Mouse (Mus musculus) heart, embryonic 11.5 days (tissue): ENCODE results near the gene Hsf2. TPM values are rescaled to one million over a fixed set of nuclear protein-coding genes. Genes with fewer than 3 reads are reported as not detected.
"Not testable (repeated sequence)": the region's sequence is repeated elsewhere in the genome, so short reads cannot be mapped to it uniquely, and the experiment has no call there.

Experiments used
- ATAC-seq: fragments of 200-750 bp; cut with Nextera tagmentation; replicated peaks from 2 replicates; pipeline ENCODE4 v1.8.0; 2017; ENCODE audit warnings: moderate library complexity; ENCODE audit not compliant: insufficient number of reproducible peaks, low FRiP score, low TSS enrichment
- H3K27ac ChIP-seq: fragments of 300-500 bp; sonication (generic); 2 replicates; pipeline ENCODE4 v1.5.1; 2014; ENCODE audit warnings: mild to moderate bottlenecking, low read depth, low read length
- H3K27me3 ChIP-seq: fragments of 300-500 bp; sonication (generic); 2 replicates; pipeline ENCODE4 v1.6.1; 2014; ENCODE audit warnings: mild to moderate bottlenecking, low read length, mixed read lengths; ENCODE audit not compliant: control insufficient read depth, insufficient read depth
- H3K36me3 ChIP-seq: fragments of 300-500 bp; sonication (generic); 2 replicates; pipeline ENCODE4 v1.6.1; 2014; ENCODE audit warnings: mild to moderate bottlenecking, low read length, moderate library complexity, mixed read lengths; ENCODE audit not compliant: control insufficient read depth, insufficient read depth
- H3K4me1 ChIP-seq: fragments of 300-500 bp; sonication (generic); 2 replicates; pipeline ENCODE4 v1.6.1; 2014; ENCODE audit warnings: low read length; ENCODE audit not compliant: control insufficient read depth, insufficient read depth
- H3K4me2 ChIP-seq: fragments of 300-500 bp; sonication (generic); 2 replicates; pipeline ENCODE4 v1.6.1; 2014; ENCODE audit warnings: mild to moderate bottlenecking, moderate library complexity
- H3K4me3 ChIP-seq: fragments of 300-500 bp; sonication (generic); 2 replicates; pipeline ENCODE4 v1.5.1; 2014; ENCODE audit warnings: low read depth, low read length
- H3K9ac ChIP-seq: fragments of 300-500 bp; sonication (generic); 2 replicates; pipeline ENCODE4 v1.6.1; 2014; ENCODE audit warnings: mild to moderate bottlenecking, low read depth, low read length, moderate library complexity
- H3K9me3 ChIP-seq: fragments of 300-500 bp; sonication (generic); replicated peaks from 2 replicates; pipeline ENCODE4 v1.6.1; 2016; ENCODE audit warnings: low read length; ENCODE audit not compliant: control insufficient read depth
- WGBS: fragments of 180-500 bp; shearing (Covaris S2); extraction: QIAGEN DNeasy Blood & Tissue Kit; methylation state at CpG from one replicate; pipeline ENCODE4 v1.1.7; 2014; ENCODE audit not compliant: insufficient replicate concordance; 5-methylcytosine and 5-hydroxymethylcytosine counted together
- polyA plus RNA-seq: library from polyadenylated mRNA; unstranded; fragments of >200 nt; fragmentation: Nextera tagmentation; extraction: Ambion mirVana; gene quantifications from 2 replicates; pipeline ENCODE4 v1.2.1, GENCODE M21; 2014

The Hsf2 gene
- polyA plus RNA-seq, 1 experiment from 2014 or later = 27.5 TPM

GRCm38 (mm10) chr10:57514616-57515015 is 28.4 kb downstream of the Hsf2 start:
- ATAC-seq = no peak
- no peak overlapping the region for H3K27ac ChIP-seq
- 93% methylated on average over 2 of the region's 2 CpGs for WGBS
- no peak overlapping the region for H3K4me3 ChIP-seq
- no peak overlapping the region for H3K9ac ChIP-seq
- H3K4me1 ChIP-seq = no peaks in the 10 kb centered on the region
- H3K9me3 ChIP-seq = no peaks in the 10 kb centered on the region
- H3K4me2 ChIP-seq = no peak overlapping the region
- H3K27me3 ChIP-seq = no peaks in the 10 kb centered on the region
- H3K36me3 ChIP-seq = peaks cover 26% of the 10 kb centered on the region

GRCm38 (mm10) chr10:57515278-57515677 is 29.1 kb downstream of the Hsf2 start:
- ATAC-seq = no peak
- H3K4me3 ChIP-seq = no peak overlapping the region
- H3K4me1 ChIP-seq = no peaks in the 10 kb centered on the region
- H3K4me2 ChIP-seq = no peak overlapping the region
- H3K27ac ChIP-seq = no peak overlapping the region
- H3K9ac ChIP-seq = no peak overlapping the region
- 94% methylated on average over 1 of the region's 1 CpGs for WGBS
- peaks cover 27% of the 10 kb centered on the region for H3K36me3 ChIP-seq
- H3K9me3 ChIP-seq = no peaks in the 10 kb centered on the region
- H3K27me3 ChIP-seq = no peaks in the 10 kb centered on the region

- Histone ChIP-seq H3K27ac (no peak overlapping the region), H3K4me3 (no peak overlapping the region), H3K27me3 (no peaks in the 10 kb centered on the region), H3K9me3 (no peaks in the 10 kb centered on the region), H3K4me2 (no peak overlapping the region), H3K36me3 (peaks cover 18% of the 10 kb centered on the region), H3K4me1 (0 out of 2 replicates have a peak, but pooled peaks cover 6% of the 10 kb centered on the region), H3K9ac (no peak overlapping the region)
- no peak for ATAC-seq
- 94% methylated on average over 5 of the region's 5 CpGs for WGBS
Measured at GRCm38 (mm10) chr10:57526469-57526868, 40.3 kb downstream of the Hsf2 start.

GRCm38 (mm10) chr10:57531076-57531475 is 44.9 kb downstream of the Hsf2 start:
- H3K9ac ChIP-seq = no peak overlapping the region
- H3K27ac ChIP-seq = no peak overlapping the region
- no peaks in the 10 kb centered on the region for H3K9me3 ChIP-seq
- 0 out of 2 replicates have a peak, but pooled peaks cover 6% of the 10 kb centered on the region for H3K4me1 ChIP-seq
- peak overlapping the region; percentile 72 for H3K4me2 ChIP-seq
- peak overlapping the region; percentile 86 for H3K4me3 ChIP-seq
- 54% methylated on average over 2 of the region's 2 CpGs for WGBS
- no peak for ATAC-seq
- H3K36me3 ChIP-seq = no peaks in the 10 kb centered on the region
- H3K27me3 ChIP-seq = no peaks in the 10 kb centered on the region

GRCm38 (mm10) chr10:57531616-57532217 is 45.5 kb downstream of the Hsf2 start:
- WGBS = 3% methylated on average over 28 of the region's 28 CpGs
- H3K36me3 ChIP-seq = no peaks in the 10 kb centered on the region
- peak overlapping the region; percentile 72 for H3K4me2 ChIP-seq
- H3K4me3 ChIP-seq = peak overlapping the region; percentile 86
- H3K27me3 ChIP-seq = no peaks in the 10 kb centered on the region
- H3K9ac ChIP-seq = peak overlapping the region; percentile 93
- H3K9me3 ChIP-seq = no peaks in the 10 kb centered on the region
- H3K4me1 ChIP-seq = 0 out of 2 replicates have a peak, but pooled peaks cover 6% of the 10 kb centered on the region
- peak overlapping the region; percentile 92 for H3K27ac ChIP-seq
- no peak for ATAC-seq

GRCm38 (mm10) chr10:57532218-57533101 is 46.3 kb downstream of the Hsf2 start, which contains the start of gene Serinc1:
Gene Serinc1 (minus strand): TSS chr10:57532530.
- H3K4me2 ChIP-seq = peak within 1 kb of the TSS; percentile 72
- 12% methylated on average over 49 of the region's 49 CpGs for WGBS
- peak within 1 kb of the TSS; percentile 92 for H3K27ac ChIP-seq
- H3K9me3 ChIP-seq = no peaks in the 10 kb centered on the region
- no peaks in the 10 kb centered on the region for H3K36me3 ChIP-seq
- H3K9ac ChIP-seq = peak within 1 kb of the TSS; percentile 93
- peak within 1 kb of the TSS; percentile 86 for H3K4me3 ChIP-seq
- no peaks in the 10 kb centered on the region for H3K27me3 ChIP-seq
- H3K4me1 ChIP-seq = 0 out of 2 replicates have a peak, but pooled peaks cover 6% of the 10 kb centered on the region
- peak; percentile 98 for ATAC-seq

GRCm38 (mm10) chr10:57543890-57544289 is 57.7 kb downstream of the Hsf2 start:
- H3K9me3 ChIP-seq, H3K4me2 ChIP-seq, H3K9ac ChIP-seq, H3K27me3 ChIP-seq, H3K36me3 ChIP-seq, H3K27ac ChIP-seq, H3K4me3 ChIP-seq, H3K4me1 ChIP-seq, ATAC-seq: not testable (repeated sequence)
- 86% methylated on average over 9 of the region's 9 CpGs for WGBS

GRCm38 (mm10) chr10:57549631-57550030 is 63.4 kb downstream of the Hsf2 start:
- no peaks in the 10 kb centered on the region for H3K27me3 ChIP-seq
- no peaks in the 10 kb centered on the region for H3K4me1 ChIP-seq
- H3K4me2 ChIP-seq = no peak overlapping the region
- 78% methylated on average over 4 of the region's 4 CpGs for WGBS
- no peak for ATAC-seq
- no peak overlapping the region for H3K27ac ChIP-seq
- H3K36me3 ChIP-seq = no peaks in the 10 kb centered on the region
- H3K9ac ChIP-seq = no peak overlapping the region
- no peaks in the 10 kb centered on the region for H3K9me3 ChIP-seq
- no peak overlapping the region for H3K4me3 ChIP-seq
